Mouse (Mus musculus) cerebellum, adult 11-12 months (tissue): ENCODE measurements around the gene Gm20747.
"Not testable (repeated sequence)": the region's sequence is repeated elsewhere in the genome, so short reads cannot be mapped to it uniquely, and the experiment has no call there.

ENCODE experiments used
- DNase-seq: peaks from one replicate; pipeline ENCODE4 v3.0.0; 2022

The Gm20747 gene

DNA sequence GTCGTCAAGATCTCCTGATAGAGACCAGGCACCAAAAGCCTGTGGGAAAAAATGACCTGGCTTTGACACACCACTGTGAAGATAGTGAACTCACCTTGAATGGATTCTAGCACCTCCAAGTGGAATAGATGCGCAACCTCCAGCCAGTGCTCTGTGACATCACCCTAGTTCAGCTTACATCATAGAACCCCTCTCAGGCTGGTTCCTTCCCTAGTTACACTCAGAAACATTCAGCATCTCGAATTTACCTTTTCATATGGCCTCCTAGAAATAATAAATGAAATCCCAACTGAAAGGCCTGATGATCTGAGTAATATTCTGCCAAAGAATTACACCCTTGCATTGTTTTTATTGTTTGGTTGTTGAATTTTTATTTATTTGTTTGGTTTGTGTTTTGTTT, at the start of gene Gm20747:
Gene Gm20747 (minus strand): TSS at position 101 of the 400 bp plus-strand sequence.
- DNase-seq = not testable (repeated sequence)
